Mouse (Mus musculus) heart, embryonic 13.5 days (tissue): ENCODE measurements around the gene Mgat4e. TPM values are rescaled to one million over a fixed set of nuclear protein-coding genes. Genes with fewer than 3 reads are reported as not detected.
"Not testable (repeated sequence)": the region's sequence is repeated elsewhere in the genome, so short reads cannot be mapped to it uniquely, and the experiment has no call there.

Source experiments
- ATAC-seq: fragments of 200-750 bp; cut with Nextera tagmentation; 2 replicates; pipeline ENCODE4 v1.8.0; 2017; ENCODE audit warnings: moderate TSS enrichment; ENCODE audit not compliant: insufficient number of reproducible peaks, low FRiP score, low TSS enrichment; ENCODE audit errors: extremely low read depth
- H3K27ac ChIP-seq: fragments of 300-500 bp; sonication (generic); replicated peaks from 2 replicates; pipeline ENCODE4 v1.5.1; 2015; ENCODE audit warnings: moderate library complexity, mild to moderate bottlenecking, inconsistent platforms
- H3K27me3 ChIP-seq: fragments of 300-500 bp; sonication (generic); replicated peaks from 2 replicates; pipeline ENCODE4 v1.6.1; 2015; ENCODE audit warnings: mild to moderate bottlenecking, inconsistent platforms
- H3K36me3 ChIP-seq: fragments of 300-500 bp; sonication (generic); 2 replicates; pipeline ENCODE4 v1.6.1; 2015; ENCODE audit warnings: mild to moderate bottlenecking, inconsistent platforms
- H3K4me1 ChIP-seq: fragments of 300-500 bp; sonication (generic); 2 replicates; pipeline ENCODE4 v1.6.1; 2015; ENCODE audit warnings: inconsistent platforms
- H3K4me2 ChIP-seq: fragments of 300-500 bp; sonication (generic); 2 replicates; pipeline ENCODE4 v1.6.1; 2015; ENCODE audit warnings: inconsistent platforms, mild to moderate bottlenecking, moderate library complexity
- H3K4me3 ChIP-seq: fragments of 300-500 bp; sonication (generic); 2 replicates; pipeline ENCODE4 v1.5.1; 2015; ENCODE audit warnings: moderate library complexity, mild to moderate bottlenecking, inconsistent platforms
- H3K9ac ChIP-seq: fragments of 300-500 bp; sonication (generic); 2 replicates; pipeline ENCODE4 v1.6.1; 2015; ENCODE audit warnings: inconsistent platforms, mild to moderate bottlenecking, moderate library complexity
- H3K9me3 ChIP-seq: fragments of 300-500 bp; sonication (generic); 2 replicates; pipeline ENCODE4 v1.6.1; 2016; ENCODE audit warnings: inconsistent platforms
- WGBS: fragments of 180-500 bp; shearing (Covaris S2); methylation state at CpG from one replicate; pipeline ENCODE4 v1.1.7; 2015; ENCODE audit warnings: mixed read lengths; 5-methylcytosine and 5-hydroxymethylcytosine counted together
- polyA plus RNA-seq: library from polyadenylated mRNA; unstranded; fragments of >200 nt; fragmentation: Nextera tagmentation; extraction: Ambion mirVana; gene quantifications from 2 replicates; pipeline ENCODE4 v1.2.1, GENCODE M21; 2015

Gene Mgat4e
- polyA plus RNA-seq, 1 experiment from 2014 or later = not detected

DNA sequence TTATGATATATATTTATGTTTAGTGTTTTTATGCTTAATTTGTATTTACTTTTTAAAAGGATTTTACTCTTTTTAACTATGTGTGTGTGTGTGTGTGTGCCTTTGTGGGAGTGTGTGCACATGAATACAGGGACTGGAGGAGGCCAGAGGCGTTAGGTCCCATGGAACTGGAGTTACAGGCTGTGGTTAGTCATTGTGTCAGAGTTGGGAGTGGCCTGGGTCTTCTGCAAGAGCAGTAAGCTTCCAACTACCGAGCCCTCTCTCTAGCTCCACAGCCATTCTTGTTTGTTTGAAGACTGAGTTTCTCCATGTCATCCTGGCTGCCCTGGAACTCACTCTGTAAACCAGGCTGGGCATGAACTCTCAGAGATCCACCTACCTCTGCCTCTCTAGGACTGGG, 27.2 kb downstream of the Mgat4e start:
- H3K4me2 ChIP-seq = no peak overlapping the region
- no peak overlapping the region for H3K9ac ChIP-seq
- no peaks in the 10 kb centered on the region for H3K27me3 ChIP-seq
- 53% methylated on average over 2 of the region's 2 CpGs for WGBS
- H3K4me3 ChIP-seq = no peak overlapping the region
- no peak for ATAC-seq
- H3K9me3 ChIP-seq = no peaks in the 10 kb centered on the region
- no peaks in the 10 kb centered on the region for H3K36me3 ChIP-seq
- H3K27ac ChIP-seq = no peak overlapping the region
- H3K4me1 ChIP-seq = peaks cover 17% of the 10 kb centered on the region

DNA sequence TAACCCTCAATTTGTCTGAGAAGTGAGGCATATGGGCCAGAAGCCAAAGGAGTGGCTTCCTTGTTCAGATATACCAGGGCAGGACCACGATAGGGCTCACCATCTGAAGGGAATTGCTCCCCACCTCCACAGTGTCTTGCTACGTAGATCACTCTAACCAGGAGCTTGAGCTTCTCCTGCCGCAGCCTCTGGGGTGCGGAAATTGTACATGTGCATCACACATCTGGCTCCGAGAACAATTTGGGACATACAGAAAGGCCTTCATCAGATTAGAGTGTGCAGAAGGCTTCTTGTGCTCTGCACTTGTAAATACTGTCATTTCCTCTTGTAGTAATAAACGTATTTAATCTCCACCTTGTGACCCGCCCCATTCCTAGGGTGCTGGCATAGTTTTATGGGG, 28.3 kb downstream of the Mgat4e start:
- no peak overlapping the region for H3K4me2 ChIP-seq
- no peak overlapping the region for H3K27ac ChIP-seq
- no peaks in the 10 kb centered on the region for H3K36me3 ChIP-seq
- no peaks in the 10 kb centered on the region for H3K9me3 ChIP-seq
- H3K27me3 ChIP-seq = no peaks in the 10 kb centered on the region
- no peak for ATAC-seq
- H3K4me3 ChIP-seq = no peak overlapping the region
- no peak overlapping the region for H3K9ac ChIP-seq
- H3K4me1 ChIP-seq = peaks cover 25% of the 10 kb centered on the region
- 64% methylated on average over 7 of the region's 7 CpGs for WGBS

DNA sequence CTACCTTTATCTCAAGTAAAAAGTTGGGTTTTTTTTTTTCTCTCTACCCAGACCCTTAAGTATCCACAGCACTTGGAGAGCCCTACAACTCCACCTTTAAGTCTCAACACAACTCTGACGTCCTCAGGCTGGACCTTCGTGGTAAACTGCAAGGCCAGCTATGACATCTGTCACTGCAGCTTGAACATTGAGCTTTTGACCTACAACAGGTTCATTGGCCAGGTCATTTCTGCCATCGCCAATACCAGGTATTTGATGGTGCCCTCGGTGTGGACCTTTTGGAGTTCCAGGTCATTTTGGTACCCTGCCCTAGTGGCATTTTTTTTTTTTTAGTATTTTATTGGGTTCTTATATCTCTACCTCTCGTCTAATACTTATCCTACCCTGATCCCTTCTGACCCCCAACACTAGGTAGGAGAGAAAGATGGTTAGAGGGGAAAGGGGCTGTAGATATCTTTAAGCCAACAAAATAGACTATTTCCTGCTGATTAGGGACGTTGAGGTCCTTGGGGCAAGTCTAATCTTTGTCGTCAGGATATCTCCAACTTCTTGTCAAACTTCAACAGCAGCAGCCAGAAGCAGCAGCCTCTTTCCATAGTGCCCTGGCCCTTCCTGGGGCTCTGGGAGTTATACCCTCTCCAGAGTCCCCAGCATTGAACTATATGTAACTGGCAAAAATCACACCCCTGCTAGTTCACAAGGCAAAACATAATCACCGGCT, 29.3 kb downstream of the Mgat4e start:
- WGBS = 58% methylated on average over 8 of the region's 8 CpGs
- Histone ChIP-seq H3K9ac (no peak overlapping the region), H3K27ac (no peak overlapping the region), H3K4me2 (no peak overlapping the region), H3K36me3 (no peaks in the 10 kb centered on the region), H3K27me3 (no peaks in the 10 kb centered on the region), H3K4me1 (peaks cover 31% of the 10 kb centered on the region), H3K9me3 (no peaks in the 10 kb centered on the region), H3K4me3 (no peak overlapping the region)
- no peak for ATAC-seq

DNA sequence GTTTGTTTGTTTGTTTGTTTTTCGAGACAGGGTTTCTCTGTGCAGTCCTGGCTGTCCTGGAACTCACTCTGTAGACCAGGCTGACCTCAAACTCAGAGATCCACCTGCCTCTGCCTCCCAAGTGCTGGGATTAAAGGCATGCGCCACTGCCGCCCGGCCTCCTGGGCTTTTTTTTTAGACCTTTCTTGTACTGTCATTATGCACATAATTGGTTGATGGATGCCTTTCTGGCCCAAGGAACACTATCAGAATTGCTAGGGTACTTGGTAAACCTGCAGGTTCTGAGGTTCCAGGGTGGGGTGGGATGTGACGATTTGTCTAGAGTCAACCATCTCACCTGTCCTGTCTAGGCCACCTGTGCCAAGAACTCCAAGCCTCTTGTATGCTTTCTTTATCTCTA, 30.3 kb downstream of the Mgat4e start:
- not testable (repeated sequence) for H3K4me3 ChIP-seq, H3K4me2 ChIP-seq, H3K9ac ChIP-seq, H3K9me3 ChIP-seq, H3K36me3 ChIP-seq, H3K27ac ChIP-seq, ATAC-seq, H3K27me3 ChIP-seq
- 82% methylated on average over 5 of the region's 5 CpGs for WGBS
- H3K4me1 ChIP-seq = peaks cover 31% of the 10 kb centered on the region

DNA sequence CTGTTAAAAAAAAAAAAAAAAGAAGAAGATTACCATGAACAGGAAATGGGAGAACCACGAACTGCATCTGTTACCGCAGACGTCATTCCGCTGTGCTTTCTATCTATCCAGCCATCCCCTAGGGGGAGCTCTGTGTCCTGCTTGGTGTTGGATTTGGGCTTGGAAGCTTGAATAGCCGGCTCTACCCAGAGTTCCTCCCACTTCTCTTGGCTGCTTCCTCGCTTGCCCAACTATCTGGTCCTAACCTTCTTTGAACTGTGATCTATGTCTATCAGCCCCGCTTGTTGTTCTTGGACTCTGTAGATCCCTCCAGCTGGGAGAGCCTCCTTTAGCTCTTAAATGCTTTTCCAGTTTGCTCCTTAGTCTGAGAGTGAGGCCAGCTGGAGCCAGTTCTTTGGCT, 30.8 kb downstream of the Mgat4e start:
- H3K9me3 ChIP-seq = no peaks in the 10 kb centered on the region
- no peak overlapping the region for H3K27ac ChIP-seq
- H3K4me1 ChIP-seq = peaks cover 35% of the 10 kb centered on the region
- peaks cover 7% of the 10 kb centered on the region; the same call in 1 of the 2 replicates for H3K27me3 ChIP-seq
- H3K4me2 ChIP-seq = no peak overlapping the region
- H3K4me3 ChIP-seq = no peak overlapping the region
- peak; percentile 23; the same call in 1 of the 2 replicates for ATAC-seq
- no peak overlapping the region for H3K9ac ChIP-seq
- WGBS = 4% methylated on average over 7 of the region's 7 CpGs
- H3K36me3 ChIP-seq = no peaks in the 10 kb centered on the region

DNA sequence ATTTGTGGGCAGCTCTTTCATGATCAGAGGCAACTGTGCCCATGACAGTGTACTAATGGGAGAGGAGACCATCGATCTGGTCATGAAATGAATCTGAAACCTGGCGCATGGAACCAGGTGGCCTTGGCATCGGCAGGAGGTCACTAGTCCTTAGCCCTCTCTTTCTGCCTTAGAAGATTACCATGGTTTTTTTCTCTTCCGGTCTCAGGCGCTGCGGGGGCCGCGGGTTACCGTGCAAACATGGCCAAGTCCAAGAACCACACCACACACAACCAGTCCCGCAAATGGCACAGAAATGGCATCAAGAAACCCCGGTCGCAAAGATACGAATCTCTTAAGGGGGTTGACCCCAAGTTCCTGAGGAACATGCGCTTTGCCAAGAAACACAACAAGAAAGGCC, 31.6 kb downstream of the Mgat4e start:
- Histone ChIP-seq H3K4me1 (peaks cover 42% of the 10 kb centered on the region), H3K27me3 (peaks cover 15% of the 10 kb centered on the region)
- not testable (repeated sequence) for H3K4me3 ChIP-seq, H3K4me2 ChIP-seq, H3K36me3 ChIP-seq, H3K9ac ChIP-seq, H3K27ac ChIP-seq, H3K9me3 ChIP-seq, ATAC-seq
- 85% methylated on average over 14 of the region's 14 CpGs for WGBS

DNA sequence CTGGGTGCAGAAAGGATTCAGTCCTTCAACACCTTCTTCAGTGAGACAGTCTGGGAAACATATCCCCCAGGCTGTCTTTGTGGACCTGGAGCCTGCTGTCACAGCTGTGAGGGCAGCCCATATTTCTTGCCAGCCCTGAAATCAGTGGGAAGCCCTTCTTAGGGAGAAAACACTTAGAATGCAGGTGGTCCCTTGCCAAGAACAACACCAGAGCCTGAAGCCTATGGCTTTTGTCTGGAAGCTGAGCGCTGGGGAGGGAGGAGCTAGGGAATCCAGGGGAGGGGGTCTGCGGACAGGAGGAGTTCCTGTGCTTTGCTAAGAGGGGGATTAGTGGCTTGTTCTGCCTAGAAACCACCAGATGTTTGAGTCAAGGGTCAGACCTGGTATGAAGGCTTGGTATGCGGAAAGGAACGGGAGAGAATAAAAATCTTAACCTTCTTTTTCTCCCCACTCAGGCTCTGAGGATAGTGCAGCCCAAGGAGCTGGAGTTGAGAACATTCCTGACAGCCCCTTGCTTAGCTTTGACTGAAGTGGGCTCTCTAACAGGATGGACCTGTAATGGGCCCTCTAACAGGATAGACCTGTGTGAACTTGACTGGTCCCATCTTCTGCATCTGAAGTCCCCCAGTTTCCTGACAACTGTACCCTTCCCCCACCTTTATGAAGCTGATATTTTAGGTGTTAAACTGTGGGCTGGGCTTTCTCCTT, 32.8 kb downstream of the Mgat4e start:
- peak; percentile 27; the same call in 1 of the 2 replicates for ATAC-seq
- peak overlapping the region; percentile 61 for H3K9ac ChIP-seq
- H3K4me1 ChIP-seq = peaks cover 47% of the 10 kb centered on the region
- 26% methylated on average over 4 of the region's 4 CpGs for WGBS
- peaks cover 26% of the 10 kb centered on the region for H3K27me3 ChIP-seq
- no peak overlapping the region for H3K4me3 ChIP-seq
- H3K36me3 ChIP-seq = no peaks in the 10 kb centered on the region
- no peaks in the 10 kb centered on the region for H3K9me3 ChIP-seq
- peak overlapping the region; percentile 25 for H3K4me2 ChIP-seq
- H3K27ac ChIP-seq = peak overlapping the region; percentile 84

DNA sequence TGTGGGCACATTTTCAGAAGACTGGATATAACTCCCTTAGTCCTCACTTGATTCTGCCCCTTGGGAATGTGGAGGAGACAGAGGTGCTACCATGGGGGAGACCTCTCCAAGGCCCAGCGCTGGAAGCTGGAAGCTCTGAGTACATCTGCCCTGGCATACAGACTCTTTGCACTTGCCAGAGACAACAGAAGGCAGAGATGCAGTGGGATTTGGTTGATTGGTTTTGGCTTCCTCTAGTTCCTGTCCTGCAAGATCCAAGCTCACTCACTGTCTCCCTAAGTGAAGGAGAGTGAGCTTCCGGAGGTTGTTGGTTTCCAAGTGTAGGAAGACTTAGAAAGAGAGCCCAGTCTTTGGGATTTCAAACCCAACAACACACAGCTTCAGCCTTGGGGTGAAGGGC, 33.6 kb downstream of the Mgat4e start:
- WGBS = 63% methylated on average over 2 of the region's 2 CpGs
- H3K36me3 ChIP-seq = no peaks in the 10 kb centered on the region
- no peaks in the 10 kb centered on the region for H3K9me3 ChIP-seq
- H3K27me3 ChIP-seq = peaks cover 28% of the 10 kb centered on the region
- H3K27ac ChIP-seq = peak overlapping the region; percentile 84
- no peak overlapping the region for H3K4me3 ChIP-seq
- no peak overlapping the region; the same call in 1 of the 2 replicates for H3K9ac ChIP-seq
- peak overlapping the region; percentile 25; the same call in 1 of the 2 replicates for H3K4me2 ChIP-seq
- no peak for ATAC-seq
- peaks cover 47% of the 10 kb centered on the region for H3K4me1 ChIP-seq

DNA sequence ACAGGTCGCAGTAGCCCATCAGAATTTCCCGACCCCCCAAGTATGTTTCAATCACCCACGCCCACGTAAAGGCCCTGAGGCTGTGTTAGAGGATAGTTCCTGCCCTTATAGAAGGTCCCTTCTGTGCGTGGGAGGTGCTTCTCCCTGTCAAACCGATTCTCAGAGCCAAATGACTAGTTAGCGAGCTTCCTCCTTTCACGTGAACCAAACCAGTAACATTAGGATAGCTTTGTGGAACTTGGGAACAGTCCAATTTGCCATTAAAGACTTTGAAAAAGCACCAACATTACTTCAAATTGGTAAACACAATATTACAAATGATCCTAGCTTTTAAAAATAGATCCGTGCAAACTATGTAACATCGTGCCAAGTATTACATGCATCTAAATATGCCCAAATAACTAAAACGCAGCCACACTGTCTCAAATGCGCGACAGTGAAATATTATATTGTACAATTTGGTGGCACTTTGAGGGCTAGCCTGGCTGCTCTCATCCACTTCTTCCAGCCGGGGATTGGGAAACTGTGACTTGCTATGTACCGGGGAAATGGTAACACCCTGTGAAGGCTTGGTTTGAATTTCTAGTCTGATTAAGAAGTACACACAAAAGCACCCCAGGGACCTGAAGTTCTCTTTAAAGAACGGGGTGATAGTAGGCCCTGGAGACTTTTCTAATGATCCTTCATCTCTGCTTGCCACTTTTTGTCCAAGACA, 35.4 kb downstream of the Mgat4e start:
- Histone ChIP-seq H3K27ac (0 out of 2 replicates have a peak overlapping the region, but pooled peaks have one; percentile 24), H3K4me2 (peak overlapping the region; percentile 94), H3K9me3 (no peaks in the 10 kb centered on the region), H3K4me3 (peak overlapping the region; percentile 60), H3K4me1 (peaks cover 41% of the 10 kb centered on the region), H3K27me3 (peaks cover 28% of the 10 kb centered on the region), H3K36me3 (peaks cover 6% of the 10 kb centered on the region), H3K9ac (peak overlapping the region; percentile 81)
- 46% methylated on average over 16 of the region's 16 CpGs for WGBS
- no peak for ATAC-seq

DNA sequence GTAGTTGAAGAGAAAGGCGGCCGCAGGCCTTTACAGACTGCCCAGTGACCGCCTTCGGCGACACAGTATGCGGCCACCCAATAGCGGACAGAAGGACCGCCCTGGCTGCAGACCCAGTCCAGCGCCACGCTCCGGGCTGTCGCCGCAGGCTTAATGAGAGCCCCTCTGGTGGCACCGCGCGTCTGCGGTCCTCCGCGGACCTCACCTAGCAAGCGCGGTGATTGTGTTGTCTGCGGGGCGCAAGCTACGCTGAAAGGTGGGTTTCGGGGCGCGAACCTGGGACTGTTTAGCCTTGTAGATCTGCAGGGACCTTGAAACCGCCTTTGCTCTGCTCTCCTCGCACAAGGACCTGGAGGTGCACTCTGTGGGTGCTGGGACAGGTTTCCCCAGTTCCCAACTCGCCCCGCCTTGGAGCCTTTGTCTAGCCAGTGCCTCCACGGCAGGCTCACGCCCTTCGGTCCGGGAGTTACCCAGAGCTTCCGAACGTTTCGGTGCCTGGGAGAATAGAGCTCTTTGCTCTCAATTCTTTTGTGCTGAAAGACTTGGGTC, 36.1 kb downstream of the Mgat4e start:
- 2% methylated on average over 38 of the region's 38 CpGs for WGBS
- peak overlapping the region; percentile 60 for H3K4me3 ChIP-seq
- peaks cover 10% of the 10 kb centered on the region for H3K36me3 ChIP-seq
- peaks cover 28% of the 10 kb centered on the region for H3K27me3 ChIP-seq
- peak overlapping the region; percentile 81 for H3K9ac ChIP-seq
- peak overlapping the region; percentile 94 for H3K4me2 ChIP-seq
- H3K27ac ChIP-seq = 0 out of 2 replicates have a peak overlapping the region, but pooled peaks have one; percentile 24
- H3K4me1 ChIP-seq = peaks cover 38% of the 10 kb centered on the region
- H3K9me3 ChIP-seq = no peaks in the 10 kb centered on the region
- no peak for ATAC-seq

DNA sequence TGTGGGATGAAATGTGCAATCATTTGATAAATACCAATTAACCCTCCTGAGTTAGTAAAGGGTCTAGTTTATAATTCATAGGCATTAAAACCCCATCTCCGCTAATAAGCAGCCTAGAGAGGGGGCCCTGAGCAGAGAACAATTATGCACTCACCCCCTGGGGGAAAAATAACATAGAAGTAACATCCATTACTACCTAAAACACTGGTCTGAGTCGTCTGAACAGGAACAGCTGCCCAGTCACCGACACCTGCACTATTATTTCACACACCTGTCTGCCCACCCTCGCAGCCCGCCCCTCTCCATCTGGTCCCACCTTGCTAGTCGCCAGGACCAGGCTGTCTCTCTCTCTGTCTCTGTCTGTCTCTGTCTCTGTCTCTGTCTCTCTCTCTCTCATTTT, 36.9 kb downstream of the Mgat4e start:
- ATAC-seq = no peak
- H3K4me3 ChIP-seq = peak overlapping the region; percentile 60; the same call in 1 of the 2 replicates
- H3K4me2 ChIP-seq = peak overlapping the region; percentile 94
- H3K36me3 ChIP-seq = peaks cover 18% of the 10 kb centered on the region
- H3K4me1 ChIP-seq = peaks cover 35% of the 10 kb centered on the region
- H3K9ac ChIP-seq = no peak overlapping the region
- peaks cover 28% of the 10 kb centered on the region for H3K27me3 ChIP-seq
- 62% methylated on average over 6 of the region's 6 CpGs for WGBS
- no peaks in the 10 kb centered on the region for H3K9me3 ChIP-seq
- H3K27ac ChIP-seq = no peak overlapping the region
